Mouse (Mus musculus) left cerebral cortex, adult 8-10 months (tissue): ENCODE measurements at regions not wholly inside any gene's neighbourhood (a gene's known extent, or its start where the extent isn't known, plus 50 kb on each side); places are given as distances from the start of the nearest gene placed in this dataset.
"Not testable (repeated sequence)": the region's sequence is repeated elsewhere in the genome, so short reads cannot be mapped to it uniquely, and the experiment has no call there.

Experiments
- DNase-seq, 2 experiments: peaks; one replicate each; pipeline ENCODE4 v3.0.0; 2022; ENCODE audit warnings: low spot score in 2 of 2

DNA sequence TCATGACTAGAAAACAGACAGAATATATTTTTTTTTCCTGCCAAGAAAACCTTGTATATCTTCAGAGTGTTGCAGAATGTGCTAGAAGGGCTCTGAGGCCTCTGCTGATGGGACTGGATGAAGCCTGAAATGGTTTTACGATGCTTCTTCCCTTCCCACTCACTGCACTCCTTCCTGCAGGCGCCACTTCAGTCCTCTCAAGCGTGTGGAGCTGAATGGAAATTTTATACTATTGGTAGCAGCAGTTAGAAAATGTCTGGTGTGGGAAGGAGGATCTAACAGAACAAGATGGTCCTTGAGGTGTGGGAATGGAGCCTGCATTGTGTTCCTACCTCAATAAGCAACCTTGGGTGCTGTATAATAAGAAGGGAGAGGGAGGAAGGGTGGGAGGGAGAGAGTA is 166.1 kb upstream of the Smlr1 start:
- DNase-seq: peak in 1 of 2 experiments; percentile 9

DNA sequence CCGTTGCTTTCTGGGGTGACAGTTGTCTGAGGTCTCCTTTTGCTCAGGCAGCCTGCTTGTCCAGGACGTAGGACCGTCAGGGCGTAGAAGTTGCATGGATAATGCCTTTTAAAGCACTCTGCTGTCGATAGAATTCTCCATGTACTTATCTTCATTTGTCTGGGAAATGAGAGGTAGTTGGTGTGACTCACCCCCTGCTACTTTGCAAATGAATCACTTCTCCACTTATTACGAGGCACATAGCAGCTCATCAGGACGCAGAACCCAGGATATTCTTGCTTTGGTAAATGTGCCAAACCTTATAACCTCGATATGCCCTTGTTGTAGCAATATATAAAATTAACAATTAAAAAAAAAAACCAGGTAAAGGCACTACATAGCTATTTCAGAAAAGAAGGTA is 159.7 kb upstream of the Smlr1 start:
- DNase-seq: no peak

DNA sequence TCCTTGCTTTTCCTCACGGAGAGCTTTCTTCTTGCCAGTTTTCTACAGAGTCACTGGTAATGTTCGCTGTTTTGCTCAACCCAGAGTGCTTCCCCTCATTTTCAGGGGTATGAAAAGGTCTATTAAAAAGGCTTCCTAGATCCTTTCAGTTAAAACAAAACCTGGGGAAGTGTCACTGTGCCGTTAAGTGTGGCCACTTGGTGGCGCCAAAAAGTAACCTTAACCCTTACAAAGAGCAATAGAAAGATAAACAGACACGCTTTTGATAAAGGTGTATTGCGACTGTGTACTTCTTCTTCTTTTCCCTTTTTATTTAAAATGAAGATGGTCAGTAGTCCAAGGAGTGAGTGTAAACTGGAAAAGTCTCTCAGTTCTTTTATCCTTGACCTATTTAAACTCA is 145.2 kb upstream of the Smlr1 start:
- DNase-seq: peak in 1 of 2 experiments; percentile 64

DNA sequence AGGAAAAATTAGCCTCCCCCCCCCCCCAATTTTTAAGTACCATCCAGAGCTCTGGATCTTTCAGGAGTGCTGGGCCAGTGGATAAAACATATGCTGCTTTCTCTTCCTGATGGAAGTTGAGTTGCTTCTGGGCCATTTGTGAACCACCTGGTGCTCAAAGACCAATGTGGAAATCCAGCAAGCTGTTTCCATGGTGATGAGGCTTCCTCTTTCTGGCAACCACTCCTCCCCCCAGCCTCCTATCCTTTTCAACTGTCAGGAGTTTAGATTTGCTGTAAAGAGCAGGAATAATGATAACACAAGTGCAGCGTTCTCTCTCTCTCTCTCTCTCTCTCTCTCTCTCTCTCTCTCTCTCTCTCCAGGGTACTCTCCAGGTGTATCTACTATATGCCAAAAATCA is 141.8 kb upstream of the Smlr1 start:
- peak in 1 of 2 experiments; percentile 39 for DNase-seq

DNA sequence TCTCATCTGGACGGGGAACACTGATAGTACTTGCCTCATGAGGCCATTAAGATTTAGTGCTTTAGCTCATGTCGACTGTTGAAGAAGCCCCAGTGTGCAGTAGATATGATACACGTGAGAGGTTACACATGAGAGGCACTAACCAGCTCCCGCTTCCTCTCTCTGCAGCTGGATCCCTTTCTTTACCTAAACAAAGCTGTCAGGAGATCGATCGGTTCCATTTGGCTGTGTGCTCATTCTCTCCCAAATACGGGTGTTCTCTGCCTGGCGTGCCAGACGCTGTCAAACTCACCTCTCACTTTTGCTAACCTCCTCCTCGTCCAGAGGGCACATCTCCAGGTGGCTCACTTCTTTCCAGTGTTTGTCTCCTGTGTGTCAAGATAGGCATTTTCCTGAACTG is 139.3 kb upstream of the Smlr1 start:
- no peak for DNase-seq

DNA sequence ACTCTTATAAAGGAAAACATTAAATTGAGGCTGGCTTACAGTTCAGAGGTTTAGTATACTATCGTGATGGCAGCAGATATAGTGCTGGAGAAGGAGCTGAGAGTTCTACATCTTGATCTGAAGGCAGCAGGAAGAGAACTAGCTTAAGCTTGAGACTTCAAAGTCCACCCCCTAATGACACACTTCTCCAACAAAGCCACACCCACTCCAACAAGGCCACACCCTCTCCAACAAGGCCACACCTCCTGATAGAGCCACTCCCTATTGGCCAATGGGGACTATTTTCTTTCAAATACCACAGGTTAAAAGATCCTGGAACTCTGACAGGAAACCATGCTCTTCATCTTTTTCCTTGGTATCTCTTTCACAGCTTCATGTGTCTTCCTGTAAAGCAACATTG is 134.0 kb upstream of the Smlr1 start:
- DNase-seq: no peak

DNA sequence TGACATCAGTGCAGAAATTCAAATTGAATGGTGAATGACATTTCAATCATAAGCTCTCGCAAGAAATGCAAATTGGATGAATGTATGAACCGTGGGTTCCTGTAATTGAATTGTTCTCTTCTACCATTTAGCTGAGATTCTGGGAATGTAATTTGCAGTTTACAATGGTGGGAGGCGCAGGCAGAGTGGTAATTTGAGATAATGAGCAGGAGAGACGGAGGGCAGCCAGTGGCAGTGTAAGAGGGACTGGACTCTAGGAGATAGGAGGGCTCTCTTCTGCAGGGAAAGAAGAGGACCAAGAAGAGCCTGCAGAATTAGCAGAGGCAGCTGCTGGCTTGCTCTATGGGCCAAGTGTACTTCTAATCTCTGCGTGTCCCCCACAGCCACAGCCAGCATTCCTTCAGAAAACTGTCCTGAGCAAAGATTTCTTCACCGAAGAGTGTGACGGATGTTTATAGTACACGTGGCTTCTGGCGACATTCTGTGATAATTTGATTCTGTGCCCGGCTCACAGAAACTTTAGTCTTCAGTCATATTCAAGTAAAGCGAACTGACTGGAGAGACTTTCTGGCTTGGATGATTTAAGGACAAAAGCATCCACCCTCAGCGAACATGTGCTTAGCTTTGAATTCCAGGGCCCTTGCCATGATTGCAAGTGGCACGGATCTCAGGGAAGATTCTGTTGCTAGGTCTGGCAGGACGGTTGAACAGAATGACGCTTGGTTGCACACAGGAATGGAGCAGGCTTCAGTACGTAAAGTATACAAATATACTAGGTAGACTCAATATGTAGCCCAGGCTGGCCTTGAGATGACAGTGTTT is 116.9 kb upstream of the Smlr1 start:
- DNase-seq: no peak

DNA sequence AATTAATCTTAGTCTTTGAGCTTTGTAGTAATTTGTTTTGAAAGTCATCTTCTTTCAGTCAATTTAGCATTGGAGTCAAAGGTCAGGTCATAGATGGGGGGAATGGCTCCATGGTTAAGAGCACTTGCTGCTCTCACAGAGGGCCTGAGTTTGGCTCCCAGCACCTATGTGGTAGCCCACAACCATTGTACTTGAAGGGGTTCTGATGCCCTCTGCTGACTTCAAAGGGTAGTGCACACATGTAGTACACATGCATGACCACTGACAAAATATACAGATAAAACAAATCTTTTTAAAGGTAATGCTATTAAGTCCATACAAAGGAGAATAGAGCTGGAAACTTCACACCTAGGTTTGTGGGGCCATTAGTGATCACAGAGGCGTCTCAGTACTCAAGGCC is 111.7 kb upstream of the Smlr1 start:
- DNase-seq: no peak

DNA sequence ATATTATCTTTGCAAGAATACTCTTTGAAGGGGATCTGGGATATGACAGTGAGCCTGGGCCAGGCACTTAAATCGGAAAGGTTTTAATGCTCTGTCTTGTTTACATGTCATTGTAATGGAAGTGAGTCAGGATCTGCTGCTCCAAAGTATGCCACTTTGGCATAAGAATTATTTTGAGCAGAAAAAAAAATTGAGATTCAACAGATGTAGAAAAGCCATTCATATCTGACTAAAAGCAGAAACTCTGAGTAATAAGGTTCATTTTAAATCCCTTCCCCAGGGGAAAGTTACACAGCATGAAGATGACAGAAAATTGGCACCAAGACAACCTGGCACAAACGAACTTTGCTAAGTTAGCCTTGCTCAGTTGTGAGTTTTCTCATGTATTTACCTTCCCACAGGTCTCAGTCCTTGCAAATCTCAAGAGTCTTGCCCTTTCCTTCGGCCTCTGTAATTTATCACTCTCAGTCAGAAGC is 107.5 kb upstream of the Smlr1 start:
- no peak for DNase-seq

DNA sequence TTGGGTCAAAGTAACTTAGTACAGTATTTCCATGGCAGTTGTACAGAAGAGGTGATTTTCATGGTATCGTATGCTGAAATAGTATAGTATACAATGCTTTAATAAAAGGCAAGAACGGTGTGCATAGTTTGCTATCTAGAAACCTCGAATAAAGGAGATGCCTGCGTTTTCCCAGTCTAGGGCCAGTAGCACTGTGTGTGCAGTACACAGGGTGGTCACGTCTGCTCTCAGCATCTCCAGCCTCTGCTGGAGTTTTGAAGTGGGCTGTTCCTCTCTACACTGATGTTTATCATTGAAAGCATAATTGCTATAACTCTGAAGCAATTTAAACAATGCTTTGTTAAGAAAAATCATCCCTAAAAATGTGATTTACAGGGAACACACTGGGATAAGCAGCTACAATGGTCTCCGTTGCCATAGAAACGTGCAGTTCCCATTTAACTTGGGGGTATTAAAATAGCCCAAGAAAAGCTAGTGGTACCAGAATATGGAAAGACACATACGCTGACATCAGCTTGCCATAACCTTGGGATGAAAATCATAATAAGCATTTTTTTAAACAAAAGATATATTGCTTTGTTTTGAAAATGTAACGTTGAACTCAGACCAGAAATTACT is 106.1 kb upstream of the Smlr1 start:
- no peak for DNase-seq

DNA sequence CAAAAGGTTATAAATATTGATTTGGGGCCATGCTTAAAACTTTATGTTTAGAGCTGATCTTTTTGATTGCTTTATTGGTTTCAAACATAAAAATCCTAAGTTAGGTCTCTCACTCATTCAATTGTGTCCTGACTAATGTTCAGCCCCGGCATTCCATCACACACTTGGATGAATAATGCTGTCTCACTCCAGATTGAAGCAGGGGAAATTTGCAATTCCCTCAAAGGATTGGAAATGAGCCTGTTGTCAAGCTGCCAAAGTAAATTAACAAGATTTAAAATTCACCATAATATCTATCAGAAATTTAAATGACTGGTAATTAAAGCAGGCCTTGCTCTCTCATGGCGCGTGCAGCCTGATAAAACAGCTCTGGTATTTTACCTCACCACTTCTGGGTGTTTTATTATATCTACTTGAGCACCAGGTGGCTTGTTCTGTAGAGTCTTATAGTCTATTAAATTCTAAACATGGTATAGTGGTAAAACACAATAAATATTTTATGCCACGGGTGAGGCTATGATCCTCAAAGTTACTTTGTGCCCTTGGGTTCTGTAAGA is 97.1 kb upstream of the Smlr1 start:
- DNase-seq: no peak

DNA sequence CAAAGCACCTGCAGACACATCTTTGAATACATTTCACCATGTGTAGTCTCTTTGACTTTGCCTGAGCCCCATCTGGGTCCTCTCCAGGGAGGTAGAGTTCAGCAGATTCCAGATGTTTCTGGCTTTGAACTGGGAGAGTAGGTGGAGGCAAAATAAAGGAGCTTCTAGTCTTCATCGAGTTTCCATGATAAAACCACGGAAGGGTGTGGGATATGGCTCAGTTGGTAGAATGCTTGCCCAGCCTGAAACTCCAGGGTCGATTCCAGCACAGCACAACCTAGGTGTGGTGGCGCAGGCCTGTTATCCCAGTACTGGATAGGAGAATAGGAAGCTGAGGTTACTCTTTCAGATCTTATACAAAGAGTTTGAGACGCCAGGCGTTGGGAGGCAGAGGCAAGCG is 96.2 kb upstream of the Smlr1 start:
- no peak for DNase-seq

DNA sequence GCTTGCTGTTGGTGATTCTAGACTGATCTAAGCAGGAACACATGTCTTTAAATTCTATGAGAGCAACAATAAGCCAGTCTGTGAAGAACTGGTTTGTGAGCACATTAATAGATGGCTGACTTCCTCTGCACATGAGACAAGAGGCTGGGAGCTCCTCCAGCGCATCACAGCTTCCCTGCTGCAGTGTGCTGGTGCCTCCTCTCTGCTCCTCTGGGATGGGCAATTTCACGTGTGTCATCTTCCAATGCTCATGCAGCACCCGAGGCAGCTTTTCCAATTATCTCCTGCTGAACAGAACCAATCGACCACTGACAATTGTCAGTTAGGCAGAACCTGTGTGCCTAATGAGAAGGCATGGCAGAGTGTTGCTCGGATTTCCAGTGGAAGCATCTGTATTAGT is 86.5 kb upstream of the Smlr1 start:
- DNase-seq: no peak

DNA sequence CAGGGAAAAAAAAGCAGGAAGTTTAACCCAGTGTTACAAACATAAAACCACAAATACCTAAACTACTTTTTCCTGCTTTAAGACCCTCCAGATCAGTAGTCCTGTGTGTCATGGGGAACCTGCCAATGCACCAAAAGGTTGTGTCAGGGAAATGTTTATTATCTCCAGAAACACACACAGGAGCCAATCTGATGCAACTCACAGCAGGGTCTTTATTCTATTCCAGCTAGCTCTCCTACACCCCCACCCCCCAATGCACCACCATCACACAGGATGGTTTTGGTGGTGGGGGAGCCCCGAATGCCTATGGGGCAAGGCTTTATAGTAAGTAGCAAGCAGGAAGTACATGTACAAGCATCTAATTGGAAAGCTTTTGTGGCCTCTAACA is 85.7 kb upstream of the Smlr1 start:
- not testable (repeated sequence) for DNase-seq

DNA sequence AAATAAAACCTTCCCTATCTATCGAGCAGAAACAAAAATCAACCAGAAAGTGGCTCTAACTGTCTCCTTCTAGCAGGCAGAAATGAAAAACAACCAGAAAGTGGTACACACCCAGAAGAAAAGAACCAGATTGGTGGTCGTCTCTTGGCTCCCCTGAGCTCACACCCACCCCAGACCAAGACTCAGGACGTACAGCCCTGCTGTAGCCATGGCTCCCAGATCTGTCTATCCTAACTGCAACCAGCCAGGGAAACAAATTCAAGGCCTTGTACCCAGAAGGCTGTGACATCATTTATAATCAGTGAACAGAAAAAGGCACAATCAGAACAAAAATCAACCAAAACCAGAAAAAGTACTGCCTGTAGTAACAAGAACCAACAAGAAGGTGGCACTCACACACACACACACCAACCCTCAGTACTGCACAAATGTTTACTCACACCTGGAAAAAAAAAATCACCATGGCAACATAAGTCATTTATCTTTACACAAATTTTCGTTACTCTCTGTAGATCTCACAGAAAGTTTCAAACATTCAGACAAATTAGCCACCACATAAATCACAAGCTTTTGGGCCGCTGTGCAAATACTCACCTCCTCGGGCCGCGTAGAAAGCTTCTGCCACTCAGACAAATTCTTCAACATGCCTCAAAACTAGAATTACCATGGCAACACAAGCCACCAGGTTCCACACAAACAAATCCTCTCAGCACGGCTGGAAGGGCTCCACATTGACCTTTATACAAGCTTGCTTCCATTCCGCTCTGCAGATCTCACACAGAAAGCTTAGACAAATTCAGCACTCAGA is 85.1 kb upstream of the Smlr1 start:
- DNase-seq: no peak

DNA sequence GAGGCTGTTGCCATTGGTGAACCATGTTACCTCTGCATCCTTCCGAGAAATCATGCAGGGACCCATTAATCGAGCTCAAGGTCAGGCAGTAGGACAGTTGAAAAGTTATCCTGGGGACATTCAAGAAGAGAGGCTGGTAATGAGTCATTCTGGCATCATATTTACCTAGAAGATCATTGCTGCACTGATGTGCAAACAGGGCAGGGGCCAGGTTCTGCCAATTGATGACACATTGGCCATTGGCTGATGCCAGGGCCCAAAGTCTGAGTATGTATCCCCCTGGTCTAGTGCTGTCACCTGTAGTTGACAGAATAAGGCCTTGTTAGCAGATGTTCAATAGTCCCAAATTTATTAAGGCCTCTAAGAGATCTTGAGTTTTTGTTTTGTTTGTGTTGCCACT is 83.6 kb upstream of the Smlr1 start:
- DNase-seq: no peak

DNA sequence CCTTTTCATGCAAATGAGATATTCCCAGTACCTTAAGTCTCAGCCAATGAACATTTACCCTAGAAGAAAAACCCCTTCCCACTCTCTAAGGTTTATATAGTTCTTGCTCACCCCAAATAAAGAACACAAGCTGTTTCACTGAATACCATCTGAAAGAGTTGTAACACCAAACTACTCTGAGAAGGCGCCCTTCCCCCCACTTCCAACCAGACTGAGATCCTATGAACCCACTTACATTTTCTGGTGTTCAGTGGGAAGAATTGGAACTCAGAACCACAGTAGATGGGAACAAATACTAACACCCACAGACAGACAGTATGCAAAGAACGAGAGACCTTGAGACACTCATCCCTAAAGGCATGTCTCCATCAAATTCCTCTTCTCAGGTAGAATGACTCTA is 65.4 kb upstream of the Smlr1 start:
- DNase-seq: no peak

DNA sequence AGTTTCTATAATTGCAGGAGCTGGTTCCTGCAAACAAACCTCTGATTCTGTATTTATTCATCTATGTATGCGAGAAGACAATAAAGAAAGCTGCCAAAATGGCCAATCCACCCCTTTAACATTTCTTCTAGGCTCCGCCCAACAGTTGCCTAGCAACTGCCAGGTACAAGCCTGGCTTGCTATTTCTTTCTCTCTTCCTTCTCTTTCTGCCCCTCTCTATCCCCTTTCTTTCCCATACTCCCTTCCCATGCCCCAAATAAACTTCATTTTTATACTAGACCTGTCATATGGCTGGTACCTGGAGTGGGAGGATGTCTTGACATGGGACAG is 53.2 kb upstream of the Smlr1 start:
- no peak for DNase-seq

DNA sequence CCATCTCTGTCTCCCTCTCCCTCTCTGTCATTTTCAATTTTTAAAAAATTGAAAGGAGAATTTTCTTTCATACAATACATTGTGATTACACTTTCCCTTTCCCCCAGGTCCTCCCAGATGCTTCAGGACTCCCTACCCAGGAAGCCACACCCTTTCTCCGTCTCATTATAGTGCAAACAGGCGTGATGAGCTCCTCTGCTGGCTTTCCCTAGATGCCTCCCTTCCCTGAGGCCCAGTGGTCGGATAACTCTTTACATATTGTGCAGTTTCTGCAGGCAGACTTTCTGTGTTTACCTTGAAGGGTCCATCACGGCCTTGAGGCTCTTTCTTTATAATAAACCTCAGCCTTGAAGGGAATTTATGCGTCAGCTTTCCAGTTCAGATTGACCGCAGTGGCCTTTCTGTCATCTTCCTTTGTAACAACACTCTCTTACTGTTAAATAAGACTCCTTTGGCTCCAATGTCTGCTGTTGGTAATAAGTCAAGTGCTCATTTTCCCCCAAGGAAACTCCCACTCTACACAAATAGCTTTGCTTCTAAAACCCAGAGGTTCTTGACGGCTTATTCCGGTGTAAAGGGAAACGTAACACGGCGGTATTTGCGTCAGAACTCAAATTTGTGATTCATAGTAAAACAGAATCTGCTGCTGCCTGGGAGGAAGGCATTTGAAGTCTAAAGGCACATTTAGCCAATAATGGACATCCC is 52.7 kb upstream of the Smlr1 start:
- no peak for DNase-seq
